Mouse (Mus musculus) erythroid progenitor cell, adult 5-6 weeks (primary cell): ENCODE measurements around the gene Upk3bl. TPM values are rescaled to one million over a fixed set of nuclear protein-coding genes. Genes with fewer than 3 reads are reported as not detected.
"Not testable (repeated sequence)": the region's sequence is repeated elsewhere in the genome, so short reads cannot be mapped to it uniquely, and the experiment has no call there.

Source experiments
- ATAC-seq: replicated peaks from 2 replicates; pipeline ENCODE4 v1.8.0; 2016; ENCODE audit warnings: moderate number of reproducible peaks, mild to moderate bottlenecking, moderate TSS enrichment, inconsistent platforms; ENCODE audit not compliant: poor library complexity, low FRiP score, severe bottlenecking
- total RNA-seq, 2 experiments: library from RNA; stranded (forward) in 1 of 2; stranded (reverse) in 1 of 2; fragments of 150-400 nt in 1 of 2; fragments of 186-747, 209-891 nt in 1 of 2; gene quantifications; 2 replicates each; pipeline versions ENCODE4 v1.2.3 to v1.2.4; 2015 to 2017; ENCODE audit warnings: low replicate concordance in 2 of 2

Upk3bl gene
- total RNA-seq, 2 experiments from 2014 or later = not detected

GRCm38 (mm10) chr5:136044865-136045264, 9.4 kb upstream of the Upk3bl start:
- no peak for ATAC-seq

- ATAC-seq = no peak
These were observed 8.9 kb upstream of the Upk3bl start for GRCm38 (mm10) chr5:136045408-136045807.

GRCm38 (mm10) chr5:136045987-136046386, 8.3 kb upstream of the Upk3bl start:
- peak; percentile 52; the same call in 1 of the 2 replicates for ATAC-seq

GRCm38 (mm10) chr5:136048541-136048940, 5.8 kb upstream of the Upk3bl start:
- not testable (repeated sequence) for ATAC-seq

- ATAC-seq = no peak
These were observed 4.4 kb upstream of the Upk3bl start for GRCm38 (mm10) chr5:136049926-136050325.

- no peak for ATAC-seq
These were observed 2.8 kb upstream of the Upk3bl start for GRCm38 (mm10) chr5:136051231-136052085.

GRCm38 (mm10) chr5:136052861-136053655, 1.2 kb upstream of the Upk3bl start:
- no peak for ATAC-seq

GRCm38 (mm10) chr5:136056062-136056461, 1.8 kb downstream of the Upk3bl start:
- ATAC-seq = no peak

GRCm38 (mm10) chr5:136057085-136057484, 2.8 kb downstream of the Upk3bl start:
- ATAC-seq = no peak

GRCm38 (mm10) chr5:136061567-136061966, 7.3 kb downstream of the Upk3bl start:
- ATAC-seq = no peak; the same call in 1 of the 2 replicates

- ATAC-seq = no peak
These were observed 9.6 kb downstream of the Upk3bl start for GRCm38 (mm10) chr5:136063920-136064319.

- not testable (repeated sequence) for ATAC-seq
These were observed 12.3 kb downstream of the Upk3bl start for GRCm38 (mm10) chr5:136066404-136067148.

- no peak for ATAC-seq
These were observed 15.1 kb downstream of the Upk3bl start for GRCm38 (mm10) chr5:136069411-136069810.

- ATAC-seq = no peak
These were observed 18.8 kb downstream of the Upk3bl start for GRCm38 (mm10) chr5:136073051-136073450.

- ATAC-seq = no peak
These were observed 19.2 kb downstream of the Upk3bl start for GRCm38 (mm10) chr5:136073526-136073925.

GRCm38 (mm10) chr5:136075076-136075475, 20.8 kb downstream of the Upk3bl start:
- no peak for ATAC-seq

GRCm38 (mm10) chr5:136076284-136076683, 22.0 kb downstream of the Upk3bl start:
- no peak for ATAC-seq

GRCm38 (mm10) chr5:136077001-136077550, 22.8 kb downstream of the Upk3bl start:
- no peak for ATAC-seq

- ATAC-seq = no peak
These were observed 23.8 kb downstream of the Upk3bl start for GRCm38 (mm10) chr5:136078136-136078535.

- ATAC-seq = no peak
These were observed 28.1 kb downstream of the Upk3bl start for GRCm38 (mm10) chr5:136082345-136082744.
